Mouse (Mus musculus) gastrocnemius, postnatal 36 days (tissue): ENCODE measurements around the gene Mxra8. TPM values are rescaled to one million over a fixed set of nuclear protein-coding genes. Genes with fewer than 3 reads are reported as not detected.

Experiments used
- DNase-seq, 2 experiments: peaks; one replicate each; pipeline ENCODE4 v3.0.0; 2022
- intact Hi-C: fragments of 180-260 bp; cut with DNase I; formaldehyde crosslinking; loops from one replicate; pipeline ENCODE4 v1.15.1; 2025
- total RNA-seq, 2 experiments: library from RNA; stranded (reverse); gene quantifications; 2 replicates each; pipeline ENCODE4 v1.2.3; 2021

The Mxra8 gene
- total RNA-seq, 2 experiments from 2014 or later, result 29.9 to 32.7 TPM

- intact Hi-C loops, result no loop called here
- peak in 1 of 2 experiments; percentile 9 for DNase-seq
These were observed 16.6 kb downstream of the Mxra8 start for GRCm38 (mm10) chr4:155856071-155856470.

GRCm38 (mm10) chr4:155856881-155857280, 17.4 kb downstream of the Mxra8 start:
- intact Hi-C loops, result no loop called here
- DNase-seq, result no peak

- peak in 1 of 2 experiments; percentile 19 for DNase-seq
- intact Hi-C loops, result no loop called here
These were observed 19.8 kb downstream of the Mxra8 start for GRCm38 (mm10) chr4:155859318-155859717.

- intact Hi-C loops, result no loop called here
- DNase-seq, result no peak
These were observed 22.3 kb downstream of the Mxra8 start for GRCm38 (mm10) chr4:155861787-155862186.

GRCm38 (mm10) chr4:155863001-155863400, 23.5 kb downstream of the Mxra8 start, which contains the start of gene Tas1r3:
Tas1r3 (minus strand) TSS chr4:155863362.
- intact Hi-C loops, result no loop called here
- DNase-seq, result no peak

GRCm38 (mm10) chr4:155868614-155869298, 29.3 kb downstream of the Mxra8 start:
- intact Hi-C loops, result no loop called here
- no peak for DNase-seq

- peak; percentile 93 to 97 for DNase-seq
- intact Hi-C loops, result no loop called here
These were observed 30.0 kb downstream of the Mxra8 start, which contains the start of the genes Cptp and Ints11 for GRCm38 (mm10) chr4:155869317-155870033. Cptp (minus strand) TSS chr4:155869440. Ints11 (plus strand) TSS chr4:155869546.

- no peak for DNase-seq
- intact Hi-C loops, result no loop called here
These were observed 31.9 kb downstream of the Mxra8 start for GRCm38 (mm10) chr4:155871404-155871803.

- intact Hi-C loops, result no loop called here
- DNase-seq, result no peak
These were observed 44.1 kb downstream of the Mxra8 start for GRCm38 (mm10) chr4:155883587-155883986.

- intact Hi-C loops, result no loop called here
- no peak for DNase-seq
These were observed 46.9 kb downstream of the Mxra8 start for GRCm38 (mm10) chr4:155886330-155886729.

GRCm38 (mm10) chr4:155887674-155888073, 48.2 kb downstream of the Mxra8 start:
- DNase-seq, result no peak
- intact Hi-C loops, result no loop called here

- DNase-seq, result no peak
- intact Hi-C loops, result no loop called here
These were observed 48.7 kb downstream of the Mxra8 start for GRCm38 (mm10) chr4:155888181-155888580.

- intact Hi-C loops, result no loop called here
- no peak for DNase-seq
These were observed 49.8 kb downstream of the Mxra8 start for GRCm38 (mm10) chr4:155889316-155889715.

GRCm38 (mm10) chr4:155891011-155891471, 51.6 kb downstream of the Mxra8 start:
- intact Hi-C loops, result loop anchor here (5.0 kb wide), 1 partner anchor 51 kb away; the partner anchor contains the start of gene Ube2j2
- no peak for DNase-seq

GRCm38 (mm10) chr4:155891551-155892001, 52.1 kb downstream of the Mxra8 start, which contains the start of the genes Pusl1 and Acap3:
Pusl1 (minus strand) TSS chr4:155891781.
Acap3 (plus strand) TSS chr4:155891822.
- DNase-seq, result peak; percentile 95 to 97
- intact Hi-C loops, result loop anchor here (5.0 kb wide), 1 partner anchor 51 kb away; the partner anchor contains the start of gene Ube2j2

- DNase-seq, result peak; percentile 78 to 86
- intact Hi-C loops, result loop anchor here (5.0 kb wide), 1 partner anchor 50 kb away; the partner anchor contains the start of gene Ube2j2
These were observed 52.5 kb downstream of the Mxra8 start for GRCm38 (mm10) chr4:155892017-155892416.

- intact Hi-C loops, result loop anchor here (5.0 kb wide), 1 partner anchor 50 kb away; the partner anchor contains the start of gene Ube2j2
- no peak for DNase-seq
These were observed 53.1 kb downstream of the Mxra8 start for GRCm38 (mm10) chr4:155892438-155893211.

- intact Hi-C loops, result loop anchor here (5.0 kb wide), 1 partner anchor 49 kb away; the partner anchor contains the start of gene Ube2j2
These were observed 53.8 kb downstream of the Mxra8 start for GRCm38 (mm10) chr4:155893212-155893690.

More at GRCm38 (mm10) chr4:155893212-155893690, 53.8 kb downstream of the Mxra8 start:
- no peak for DNase-seq
